Comparison of ENCODE assay signal across 24 mouse cellular contexts in genomic region chr3:97215526-97215925, GRCm38 (mm10).
"Had no signal": no experiment of that assay in that cellular context is flagged by ENCODE, and none has a peak within 500 bp of the region (broad histone marks: within the 10 kb centered on the region; RNA-seq: fewer than 3 reads in every experiment).

No protein-coding gene starts in this region.

- H3K4me3 ChIP-seq: gastrocnemius, adult 2 months; heart, embryonic 10.5 days; heart, embryonic 12.5 days; hindbrain, embryonic 10.5 days; hindbrain, embryonic 12.5 days; intestine, embryonic 15.5 days; layer of hippocampus, adult 2 months; left cerebral cortex, adult 2 months; limb, embryonic 10.5 days; limb, embryonic 12.5 days had no signal

- H3K9me3 ChIP-seq: heart, embryonic 10.5 days; heart, embryonic 12.5 days; hindbrain, embryonic 10.5 days; hindbrain, embryonic 12.5 days; intestine, embryonic 15.5 days; limb, embryonic 10.5 days; limb, embryonic 12.5 days had no signal

- H3K4me1 ChIP-seq: hindbrain, embryonic 10.5 days; hindbrain, embryonic 12.5 days; intestine, embryonic 15.5 days; limb, embryonic 10.5 days; limb, embryonic 12.5 days had no signal

- H3K9ac ChIP-seq: heart, embryonic 12.5 days; hindbrain, embryonic 12.5 days; hindbrain, embryonic 14.5 days; intestine, embryonic 15.5 days; limb, embryonic 12.5 days had no signal

- ATAC-seq: hindbrain, embryonic 16.5 days; inflammation-experienced regulatory T-cells, adult 6 months; intestine, embryonic 15.5 days; intestine, postnatal 0 days had no signal

- H3K27ac ChIP-seq: gastrocnemius, adult 2 months; heart, embryonic 10.5 days; hindbrain, embryonic 10.5 days; hindbrain, embryonic 12.5 days; hindbrain, embryonic 14.5 days; intestine, embryonic 15.5 days; layer of hippocampus, adult 2 months; left cerebral cortex, adult 2 months; limb, embryonic 10.5 days; limb, embryonic 12.5 days had no signal

- H3K4me2 ChIP-seq: heart, embryonic 12.5 days; hindbrain, embryonic 12.5 days; hindbrain, embryonic 14.5 days; intestine, embryonic 15.5 days; limb, embryonic 12.5 days had no signal

- DNase-seq: gastrocnemius, adult 2 months; gastrocnemius, postnatal 10 days; gastrocnemius, postnatal 25 days; heart, adult 18-20 months; heart, postnatal 10 days; heart, postnatal 4 days; kidney, adult 2 months; kidney, adult 9 months; kidney, postnatal 10 days; kidney, postnatal 4 days; liver had no signal

- H3K27me3 ChIP-seq: heart, embryonic 12.5 days; hindbrain, embryonic 12.5 days; intestine, embryonic 15.5 days; limb, embryonic 12.5 days had no signal
